Mouse (Mus musculus) gastrocnemius, adult 18-20 months (tissue): ENCODE data around the gene Gpr161. TPM values are rescaled to one million over a fixed set of nuclear protein-coding genes. Genes with fewer than 3 reads are reported as not detected.
A peak's percentile ranks its signal among the peaks of the same experiment; 100 is the strongest.

Source experiments
- DNase-seq: peaks from one replicate; pipeline ENCODE4 v3.0.0; 2021; ENCODE audit warnings: low spot score
- long read RNA-seq, 2 experiments: library from polyadenylated mRNA; stranded (forward); transcript quantifications; one replicate each; pipeline ENCODE4 v2.0.0; 2021
- total RNA-seq, 2 experiments: library from RNA; stranded (reverse); gene quantifications; 2 replicates each; pipeline ENCODE4 v1.2.3; 2021

The Gpr161 gene
- 1 to 10 TPM in 1 of 2 experiments, under 1 TPM in 1; 0.55 to 1.4 TPM for total RNA-seq
- long read RNA-seq, experiment 1: 0 reads
- long read RNA-seq, experiment 2: 0 reads

GRCm38 (mm10) chr1:165295489-165295888, at the start of gene Gpr161:
Gpr161 (plus strand) TSS chr1:165295789.
- no peak for DNase-seq

GRCm38 (mm10) chr1:165246587-165246986, 49.0 kb upstream of the Gpr161 start:
- peak; percentile 32 for DNase-seq

DNA sequence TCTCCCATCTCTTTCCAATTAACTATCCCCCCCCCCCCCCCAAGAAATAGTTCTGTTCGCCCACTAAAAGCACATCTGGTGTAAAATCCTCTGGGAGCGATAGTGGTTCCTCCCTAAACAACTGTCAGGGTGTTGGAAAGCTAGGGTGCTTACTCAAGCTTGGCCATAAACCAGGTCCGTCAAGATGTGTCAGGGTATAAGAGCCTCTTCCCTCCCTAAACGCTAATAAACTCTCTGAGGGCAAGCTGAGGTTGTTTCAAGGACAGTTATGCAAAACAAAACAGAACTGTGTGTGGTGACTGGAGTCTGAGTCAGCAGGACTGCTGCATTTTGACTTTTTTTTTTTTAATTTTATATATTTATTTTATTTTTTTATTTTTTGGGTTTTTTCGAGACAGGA, 48.5 kb upstream of the Gpr161 start:
- peak; percentile 47 for DNase-seq

DNA sequence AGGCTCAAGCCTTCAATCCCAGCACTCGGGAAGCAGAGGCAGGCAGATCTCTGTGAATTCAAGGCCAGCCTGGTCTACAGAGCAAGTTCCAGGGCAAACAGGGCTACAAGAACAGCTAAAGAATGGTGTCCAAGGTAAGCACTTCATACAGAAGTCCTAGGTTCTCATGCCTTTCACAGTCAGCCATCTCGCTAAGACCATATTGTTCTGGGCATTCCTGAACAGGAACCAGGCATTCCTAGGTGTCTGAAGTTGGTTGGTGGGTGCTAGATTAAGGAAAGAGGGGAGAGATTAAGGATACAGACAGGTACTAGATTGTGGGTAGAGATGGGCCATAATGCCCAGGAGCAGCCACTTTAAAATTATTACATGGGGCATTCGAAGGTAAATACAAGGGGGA, 47.8 kb upstream of the Gpr161 start:
- no peak for DNase-seq

DNA sequence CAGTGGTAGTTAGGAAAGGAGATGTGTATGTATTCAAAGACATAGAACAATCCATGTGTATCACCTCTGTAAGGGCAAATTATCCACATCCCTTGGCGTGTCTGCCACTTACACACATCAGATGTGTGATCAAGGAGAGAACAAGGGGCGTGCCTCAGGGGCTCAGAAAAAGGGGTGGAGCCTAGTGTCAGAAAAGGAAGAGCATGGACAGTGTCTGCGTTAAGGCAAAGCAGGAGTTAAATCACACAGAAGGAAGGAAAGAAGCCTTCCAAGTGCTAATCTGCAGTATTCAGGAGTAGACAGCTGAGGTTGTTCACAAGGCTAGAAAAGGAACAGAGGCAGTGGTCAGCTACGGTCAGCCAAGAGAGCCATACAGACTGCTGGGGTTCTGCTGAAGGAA, 46.7 kb upstream of the Gpr161 start:
- DNase-seq: no peak

GRCm38 (mm10) chr1:165250546-165250945, 45.0 kb upstream of the Gpr161 start:
- DNase-seq: no peak

DNA sequence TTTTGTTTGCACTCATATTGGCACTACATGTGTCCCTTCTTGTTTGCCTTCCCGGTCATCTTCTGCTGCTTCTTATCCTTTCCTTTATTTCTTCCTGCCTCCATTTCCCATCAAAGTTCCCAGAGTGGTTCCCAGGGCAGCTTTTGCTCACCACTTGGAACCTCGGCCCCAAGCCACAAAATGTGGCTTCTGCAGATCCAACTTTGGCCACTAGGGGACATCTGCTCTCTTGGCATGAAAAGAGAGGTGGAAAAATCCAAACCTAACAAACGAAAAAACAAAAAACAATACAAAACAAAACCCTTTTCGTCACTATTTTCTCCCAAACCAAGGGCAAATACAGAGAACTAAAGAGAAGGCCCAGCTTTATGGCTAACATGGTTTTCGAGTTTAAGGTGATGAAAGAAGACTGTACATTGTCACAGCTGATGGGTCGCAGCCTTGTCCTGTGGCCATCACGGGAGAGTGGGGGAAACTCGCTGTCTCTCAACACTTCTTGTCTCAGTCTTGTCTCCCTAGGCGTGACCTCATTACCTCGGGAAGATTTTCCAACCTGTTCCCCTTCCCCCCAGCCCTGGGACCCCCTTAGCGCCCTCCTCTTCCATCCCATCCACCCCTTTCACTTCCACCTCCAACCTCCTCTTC, 43.4 kb upstream of the Gpr161 start:
- peak; percentile 70 for DNase-seq

GRCm38 (mm10) chr1:165274946-165275345, 20.6 kb upstream of the Gpr161 start:
- no peak for DNase-seq

DNA sequence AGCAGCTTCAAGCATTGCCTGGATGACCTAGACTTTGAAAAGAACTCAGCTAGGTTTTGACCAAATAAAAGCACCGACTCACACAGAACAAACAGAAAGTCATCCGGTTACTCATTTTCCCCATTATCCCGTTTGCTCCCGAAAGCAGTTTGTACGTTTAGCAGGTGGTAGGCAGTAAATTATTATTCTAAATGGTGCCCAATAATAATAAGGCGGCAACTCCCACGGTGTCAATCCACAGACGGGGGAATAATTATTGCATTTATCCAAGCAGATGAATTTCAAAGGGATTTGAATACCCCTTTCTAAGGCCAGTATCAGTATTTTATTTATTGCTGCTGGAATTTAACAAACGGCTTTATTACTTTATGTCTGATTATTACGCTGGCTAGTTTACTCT, 14.8 kb upstream of the Gpr161 start:
- DNase-seq: no peak

GRCm38 (mm10) chr1:165281351-165282221, 14.0 kb upstream of the Gpr161 start:
- DNase-seq: peak; percentile 70

DNA sequence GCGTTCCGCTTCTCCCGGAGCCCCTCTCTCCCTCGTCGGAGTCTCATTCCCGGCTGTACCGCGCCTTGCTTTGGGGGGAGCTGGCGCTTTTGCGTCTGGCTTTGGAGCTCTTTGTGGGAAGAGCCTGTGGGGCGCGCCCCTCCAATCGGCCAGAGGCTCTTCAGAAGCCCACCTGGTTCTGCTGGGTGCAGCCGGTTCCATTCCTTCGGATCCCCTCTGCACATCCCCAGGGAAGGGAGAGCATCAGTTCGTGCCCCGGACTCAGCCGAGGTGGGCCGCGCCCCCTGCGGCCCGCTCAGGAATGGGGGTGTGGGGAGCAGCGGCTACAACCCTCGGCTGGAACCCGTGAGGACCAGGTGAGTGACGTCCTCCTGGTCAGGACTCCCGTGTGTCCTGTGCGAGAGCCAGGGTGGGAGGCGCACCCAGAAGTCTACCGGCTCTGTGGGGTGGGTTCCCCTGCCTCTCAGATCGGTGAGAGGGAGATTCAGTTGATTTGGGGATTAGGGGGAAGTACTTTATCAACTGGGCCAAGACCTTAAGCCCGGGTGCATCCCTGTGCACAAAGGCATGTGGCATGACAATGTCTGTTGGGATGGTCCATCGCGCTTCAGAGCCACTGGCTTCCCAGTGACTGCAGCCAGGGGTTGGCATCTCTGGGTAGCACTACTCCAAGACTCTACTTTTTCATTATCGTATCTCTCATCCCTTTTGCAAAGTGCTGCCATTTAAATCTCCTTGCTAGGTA, 13.2 kb upstream of the Gpr161 start:
- no peak for DNase-seq

DNA sequence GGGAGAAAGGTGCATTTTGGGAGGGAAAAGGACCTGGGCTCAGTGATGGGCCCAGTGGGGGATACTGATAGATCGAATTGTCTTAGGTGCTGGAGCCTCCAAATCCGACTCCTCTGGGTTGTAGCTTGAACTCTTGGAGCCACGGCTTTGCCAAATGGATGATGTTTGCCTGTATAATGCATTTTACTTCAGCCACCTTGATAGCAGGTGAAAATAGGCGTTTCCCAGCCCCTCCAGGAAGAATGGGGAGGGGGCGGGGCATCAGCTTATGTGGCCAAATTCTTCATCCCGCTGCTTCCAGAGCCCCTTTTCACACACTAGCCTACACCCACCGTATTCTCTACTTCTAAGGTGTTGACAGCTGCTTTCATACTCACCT, 12.6 kb upstream of the Gpr161 start:
- no peak for DNase-seq

GRCm38 (mm10) chr1:165284096-165284495, 11.5 kb upstream of the Gpr161 start:
- no peak for DNase-seq

- no peak for DNase-seq
These were observed 7.4 kb upstream of the Gpr161 start for GRCm38 (mm10) chr1:165288165-165288564.

DNA sequence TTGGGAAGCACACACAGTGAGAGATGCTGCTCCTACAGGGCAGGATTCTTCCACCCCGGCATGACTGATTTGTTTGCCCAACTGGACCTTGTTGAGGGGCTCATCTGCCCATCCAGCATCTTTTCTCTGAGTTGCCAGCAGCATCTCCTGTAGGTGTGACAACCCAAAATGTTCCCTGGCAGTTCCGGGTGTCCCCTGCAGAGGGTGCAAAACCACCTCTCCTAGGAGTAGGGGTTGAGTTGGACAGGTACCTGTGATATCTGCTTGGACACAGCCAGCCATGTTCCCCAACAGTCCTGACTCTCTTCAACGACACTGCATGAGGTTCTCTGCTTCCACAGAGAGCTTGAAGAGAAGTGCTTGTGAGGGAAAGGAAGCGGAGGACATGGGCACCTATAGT, 5.8 kb upstream of the Gpr161 start:
- no peak for DNase-seq

- peak; percentile 21 for DNase-seq
These were observed 4.0 kb upstream of the Gpr161 start for GRCm38 (mm10) chr1:165291606-165292005.

DNA sequence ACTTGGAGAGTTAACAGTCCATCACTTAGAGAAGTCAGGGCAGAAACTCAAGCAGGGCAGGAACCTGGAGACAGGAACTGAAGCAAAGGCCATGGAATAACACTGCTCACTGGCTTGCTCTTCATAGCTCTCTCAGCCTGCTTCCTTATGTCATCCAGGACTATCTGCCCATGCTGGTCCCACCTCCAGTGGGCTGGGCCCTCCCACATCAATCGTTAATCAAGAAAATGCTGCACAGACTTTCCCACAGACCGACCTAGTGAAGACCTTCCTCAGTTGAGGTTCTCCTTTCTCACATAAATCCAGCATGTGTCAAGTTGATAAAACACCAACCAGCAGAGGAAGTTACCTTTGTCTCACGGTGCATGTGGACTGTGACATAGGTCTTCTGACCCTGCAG, 5.5 kb downstream of the Gpr161 start:
- DNase-seq: no peak

GRCm38 (mm10) chr1:165301567-165301966, 6.0 kb downstream of the Gpr161 start:
- no peak for DNase-seq

- DNase-seq: no peak
These were observed 7.0 kb downstream of the Gpr161 start for GRCm38 (mm10) chr1:165302455-165303208.

DNA sequence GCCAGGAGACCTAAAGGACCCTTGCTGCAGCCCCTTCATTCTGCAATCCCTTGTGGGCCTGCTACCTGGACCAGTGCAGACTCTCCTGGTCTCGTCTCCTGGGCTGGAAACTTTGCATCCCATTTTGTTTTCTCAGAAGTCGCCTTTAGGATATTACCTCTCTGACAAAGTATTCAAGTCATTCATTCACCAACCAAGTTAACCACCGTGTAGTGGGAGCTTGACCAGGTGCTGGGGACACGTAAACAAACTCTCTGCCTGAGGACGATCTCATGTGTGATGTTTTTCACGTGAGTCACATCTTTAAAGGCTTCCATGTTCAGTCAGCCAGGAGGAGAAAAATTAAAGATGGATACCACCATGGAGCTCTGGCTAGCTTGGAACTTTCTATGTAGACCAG, 7.6 kb downstream of the Gpr161 start:
- no peak for DNase-seq

DNA sequence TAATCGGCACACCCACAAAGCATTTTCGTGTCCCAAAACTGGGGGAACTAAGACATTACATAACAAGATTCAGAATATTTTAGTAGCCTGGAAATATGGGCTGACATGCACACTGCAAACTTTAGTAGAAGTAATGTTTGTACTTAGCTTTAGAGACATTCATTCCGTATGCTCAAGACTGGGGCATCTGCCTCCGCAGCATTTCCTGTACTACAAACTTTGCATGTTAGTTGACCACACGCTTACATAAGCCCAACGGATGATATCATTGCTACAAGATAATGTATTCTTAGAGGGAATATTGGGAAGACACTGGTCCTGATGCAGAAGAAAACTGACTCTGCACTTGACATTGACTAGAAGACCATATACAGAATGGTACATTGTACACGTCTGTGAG, 8.8 kb downstream of the Gpr161 start:
- no peak for DNase-seq
